Mouse (Mus musculus): ENCODE results near the gene Gm8660. TPM values are rescaled to one million over a fixed set of nuclear protein-coding genes. Genes with fewer than 3 reads are reported as not detected.
"Not testable (repeated sequence)": the region's sequence is repeated elsewhere in the genome, so short reads cannot be mapped to it uniquely, and the experiment has no call there.

Gm8660 gene
- not detected in 2 replicates for polyA plus RNA-seq (2014; fragmentation: Nextera tagmentation; extraction: Ambion mirVana)

- H3K9me3 ChIP-seq (ENCODE audit: control insufficient read depth, low read length); ATAC-seq (ENCODE audit: low FRiP score); H3K36me3 ChIP-seq (ENCODE audit: control insufficient read depth, insufficient read depth, low read length); H3K27me3 ChIP-seq (ENCODE audit: control insufficient read depth, insufficient read depth, low read length); DNase-seq (ENCODE audit: low spot score, missing footprints); H3K4me3 ChIP-seq (ENCODE audit: low read depth, low read length); H3K9ac ChIP-seq (ENCODE audit: low read length); H3K4me2 ChIP-seq; H3K4me1 ChIP-seq (ENCODE audit: control insufficient read depth, insufficient read depth, low read length); H3K27ac ChIP-seq (ENCODE audit: low read depth, low read length): not testable (repeated sequence)
- no CpG with 5 or more reads among the region's 1 CpGs for WGBS
Measured at GRCm38 (mm10) chr7:22370939-22371338, at the start of gene Gm8660. Gm8660 (minus strand) TSS chr7:22371039.

DNA sequence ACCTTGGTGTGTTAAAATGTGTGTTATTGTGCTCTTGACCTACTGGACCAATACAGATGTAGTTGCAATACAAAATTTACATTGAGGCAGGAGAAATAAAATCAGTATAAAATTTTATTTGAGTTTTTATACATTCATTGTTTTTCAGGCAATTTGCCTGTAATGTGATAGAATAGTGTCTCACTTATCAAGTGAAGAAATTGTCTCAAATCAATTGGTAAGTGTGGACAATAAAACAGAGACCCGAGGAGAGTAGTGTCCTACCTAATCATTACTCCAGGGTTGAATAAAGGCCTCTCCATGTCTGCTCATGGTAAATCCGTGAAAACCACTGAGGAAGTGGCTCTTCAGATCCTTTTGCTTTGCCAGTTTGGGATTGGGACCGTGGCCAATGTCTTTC lies 42.4 kb upstream of the Gm8660 start, which contains the start of gene Vmn1r148:
Gene Vmn1r148, plus strand, starts transcription at position 301 of the 400 bp plus-strand sequence.
- not testable (repeated sequence) for ATAC-seq (ENCODE audit: low FRiP score)

DNA sequence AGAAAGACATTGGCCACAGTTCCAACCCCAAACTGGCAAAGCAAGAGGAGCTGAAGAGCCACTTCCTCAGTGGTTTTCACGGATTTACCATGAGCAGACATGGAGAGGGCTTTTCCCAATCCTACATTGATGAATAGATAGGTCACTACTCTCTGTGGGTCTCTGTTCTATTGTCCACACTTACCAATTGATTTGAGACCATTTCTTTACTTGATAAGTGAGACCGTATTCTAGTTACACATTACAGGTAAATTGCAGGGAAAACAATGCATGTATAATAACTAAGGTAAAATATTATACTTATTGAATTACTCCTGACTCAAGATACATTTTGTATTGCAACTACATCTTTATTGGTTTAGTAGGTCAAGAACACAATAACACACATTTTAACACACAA lies 41.2 kb downstream of the Gm8660 start, which contains the start of gene Gm4187:
Gene Gm4187, minus strand, starts transcription at position 101 of the 400 bp plus-strand sequence.
- no CpG with 5 or more reads among the region's 2 CpGs for WGBS
- DNase-seq (ENCODE audit: low spot score, missing footprints); ATAC-seq (ENCODE audit: low FRiP score); H3K4me1 ChIP-seq (ENCODE audit: control insufficient read depth, insufficient read depth, low read length); H3K36me3 ChIP-seq (ENCODE audit: control insufficient read depth, insufficient read depth, low read length); H3K27me3 ChIP-seq (ENCODE audit: control insufficient read depth, insufficient read depth, low read length); H3K4me2 ChIP-seq; H3K27ac ChIP-seq (ENCODE audit: low read depth, low read length); H3K4me3 ChIP-seq (ENCODE audit: low read depth, low read length); H3K9ac ChIP-seq (ENCODE audit: low read length); H3K9me3 ChIP-seq (ENCODE audit: control insufficient read depth, low read length): not testable (repeated sequence)

More for the DNA sequence above, 42.4 kb upstream of the Gm8660 start, which contains the start of gene Vmn1r148:
- not testable (repeated sequence) for H3K9me3 ChIP-seq (ENCODE audit: control insufficient read depth, low read length); DNase-seq (ENCODE audit: low spot score, missing footprints); H3K27ac ChIP-seq (ENCODE audit: low read depth, low read length); H3K36me3 ChIP-seq (ENCODE audit: control insufficient read depth, insufficient read depth, low read length); H3K4me2 ChIP-seq; H3K4me3 ChIP-seq (ENCODE audit: low read depth, low read length); H3K4me1 ChIP-seq (ENCODE audit: control insufficient read depth, insufficient read depth, low read length); H3K9ac ChIP-seq (ENCODE audit: low read length); H3K27me3 ChIP-seq (ENCODE audit: control insufficient read depth, insufficient read depth, low read length)
- WGBS = no CpG with 5 or more reads among the region's 3 CpGs

Other genes with a start within 250 kb of the Gm8660 start
- gene Gm10666, start 236.3 kb downstream of the Gm8660 start, polyA plus RNA-seq (2014; fragmentation: Nextera tagmentation; extraction: Ambion mirVana) = not detected in 2 replicates
- not detected in 2 replicates for gene Vmn1r142, start 207.0 kb downstream of the Gm8660 start, polyA plus RNA-seq (2014; fragmentation: Nextera tagmentation; extraction: Ambion mirVana)
- not detected in 2 replicates for gene Vmn1r143, start 181.7 kb downstream of the Gm8660 start, polyA plus RNA-seq (2014; fragmentation: Nextera tagmentation; extraction: Ambion mirVana)
- gene Gm8653, start 169.8 kb downstream of the Gm8660 start, polyA plus RNA-seq (2014; fragmentation: Nextera tagmentation; extraction: Ambion mirVana) = not detected in 2 replicates
- gene Gm8453, start 141.6 kb downstream of the Gm8660 start, polyA plus RNA-seq (2014; fragmentation: Nextera tagmentation; extraction: Ambion mirVana) = not detected in 2 replicates
- gene Gm4187, start 41.3 kb downstream of the Gm8660 start, polyA plus RNA-seq (2014; fragmentation: Nextera tagmentation; extraction: Ambion mirVana) = not detected in 2 replicates
- gene Vmn1r148, start 42.5 kb upstream of the Gm8660 start, polyA plus RNA-seq (2014; fragmentation: Nextera tagmentation; extraction: Ambion mirVana) = not detected in 2 replicates
- gene Vmn1r149, start 67.2 kb upstream of the Gm8660 start, polyA plus RNA-seq (2014; fragmentation: Nextera tagmentation; extraction: Ambion mirVana) = not detected in 2 replicates
- gene Gm10665, start 93.0 kb upstream of the Gm8660 start, polyA plus RNA-seq (2014; fragmentation: Nextera tagmentation; extraction: Ambion mirVana) = not detected in 2 replicates
- gene Vmn1r151, start 128.6 kb upstream of the Gm8660 start, polyA plus RNA-seq (2014; fragmentation: Nextera tagmentation; extraction: Ambion mirVana) = not detected in 2 replicates
- not detected in 2 replicates for gene Vmn1r152, start 151.9 kb upstream of the Gm8660 start, polyA plus RNA-seq (2014; fragmentation: Nextera tagmentation; extraction: Ambion mirVana)
- gene Gm8677, start 163.8 kb upstream of the Gm8660 start, polyA plus RNA-seq (2014; fragmentation: Nextera tagmentation; extraction: Ambion mirVana) = not detected in 2 replicates
- not detected in 2 replicates for gene Gm4201, start 194.3 kb upstream of the Gm8660 start, polyA plus RNA-seq (2014; fragmentation: Nextera tagmentation; extraction: Ambion mirVana)
- not detected in 2 replicates for gene Gm4565, start 217.1 kb upstream of the Gm8660 start, polyA plus RNA-seq (2014; fragmentation: Nextera tagmentation; extraction: Ambion mirVana)